Mouse (Mus musculus): ENCODE results near the gene Gm20388. TPM values are rescaled to one million over a fixed set of nuclear protein-coding genes. Genes with fewer than 3 reads are reported as not detected.

Gm20388 gene
- polyA plus RNA-seq, 1 experiment, result 28.1 TPM

GRCm38 (mm10) chr8:123982826-123983400 lies 4072.3 kb downstream of the Gm20388 start, which contains the start of gene Abcb10:
Abcb10 (minus strand) TSS chr8:123983122.
- peak within 1 kb of the TSS; percentile 79 for H3K27ac ChIP-seq (ENCODE audit: insufficient read depth, low read length)
- H3K36me3 ChIP-seq (ENCODE audit: control insufficient read depth, insufficient read depth, low read length, poor library complexity, severe bottlenecking), result no peaks in the 10 kb centered on the region
- H3K4me1 ChIP-seq (ENCODE audit: control insufficient read depth, insufficient read depth, low read length), result no peaks in the 10 kb centered on the region
- TF ChIP-seq POLR2A (IDR thresholded peaks at IDR 0.05; ENCODE audit: insufficient read depth, low read length), result peak; percentile 82
- no peak for TF ChIP-seq CTCF (IDR thresholded peaks at IDR 0.05; ENCODE audit: low read depth, low read length)
- TF ChIP-seq EP300 (IDR thresholded peaks at IDR 0.05; ENCODE audit: insufficient read depth, low read depth, low read length), result peak; percentile 27; the same call in 1 of the 2 replicates
- H3K27me3 ChIP-seq (ENCODE audit: control insufficient read depth, insufficient read depth, low read length, poor library complexity, severe bottlenecking), result no peaks in the 10 kb centered on the region
- H3K9me3 ChIP-seq (replicated peaks; ENCODE audit: control insufficient read depth, insufficient read depth, low read length, poor library complexity, severe bottlenecking), result no peaks in the 10 kb centered on the region
- H3K4me3 ChIP-seq (ENCODE audit: low read depth, low read length), result peak within 1 kb of the TSS; percentile 78
- H3K9ac ChIP-seq (ENCODE audit: low read depth, poor library complexity, severe bottlenecking), result peak within 1 kb of the TSS; percentile 82

- TF ChIP-seq CTCF (IDR thresholded peaks at IDR 0.05; ENCODE audit: low read depth, low read length) (no peak), EP300 (IDR thresholded peaks at IDR 0.05; ENCODE audit: insufficient read depth, low read depth, low read length) (no peak), POLR2A (IDR thresholded peaks at IDR 0.05; ENCODE audit: insufficient read depth, low read length) (no peak)
- H3K36me3 ChIP-seq (ENCODE audit: control insufficient read depth, insufficient read depth, low read length, poor library complexity, severe bottlenecking), result peaks cover 4% of the 10 kb centered on the region; the same call in 1 of the 2 replicates
- no peak overlapping the region for H3K4me3 ChIP-seq (ENCODE audit: low read depth, low read length)
- peak overlapping the region; percentile 5; the same call in 1 of the 2 replicates for H3K27ac ChIP-seq (ENCODE audit: insufficient read depth, low read length)
- no peak overlapping the region for H3K9ac ChIP-seq (ENCODE audit: low read depth, poor library complexity, severe bottlenecking)
- no peaks in the 10 kb centered on the region for H3K9me3 ChIP-seq (replicated peaks; ENCODE audit: control insufficient read depth, insufficient read depth, low read length, poor library complexity, severe bottlenecking)
- no peaks in the 10 kb centered on the region for H3K27me3 ChIP-seq (ENCODE audit: control insufficient read depth, insufficient read depth, low read length, poor library complexity, severe bottlenecking)
- no peaks in the 10 kb centered on the region for H3K4me1 ChIP-seq (ENCODE audit: control insufficient read depth, insufficient read depth, low read length)
These were observed 4078.0 kb downstream of the Gm20388 start for GRCm38 (mm10) chr8:123988605-123989038.

- H3K27me3 ChIP-seq (ENCODE audit: control insufficient read depth, insufficient read depth, low read length, poor library complexity, severe bottlenecking), result no peaks in the 10 kb centered on the region
- H3K9ac ChIP-seq (ENCODE audit: low read depth, poor library complexity, severe bottlenecking), result no peak overlapping the region
- H3K4me1 ChIP-seq (ENCODE audit: control insufficient read depth, insufficient read depth, low read length), result no peaks in the 10 kb centered on the region
- H3K9me3 ChIP-seq (replicated peaks; ENCODE audit: control insufficient read depth, insufficient read depth, low read length, poor library complexity, severe bottlenecking), result no peaks in the 10 kb centered on the region
- no peak for TF ChIP-seq CTCF (IDR thresholded peaks at IDR 0.05; ENCODE audit: low read depth, low read length)
- TF ChIP-seq POLR2A (IDR thresholded peaks at IDR 0.05; ENCODE audit: insufficient read depth, low read length), result no peak
- TF ChIP-seq EP300 (IDR thresholded peaks at IDR 0.05; ENCODE audit: insufficient read depth, low read depth, low read length), result no peak
- H3K36me3 ChIP-seq (ENCODE audit: control insufficient read depth, insufficient read depth, low read length, poor library complexity, severe bottlenecking), result peaks cover 4% of the 10 kb centered on the region; the same call in 1 of the 2 replicates
- no peak overlapping the region for H3K4me3 ChIP-seq (ENCODE audit: low read depth, low read length)
- H3K27ac ChIP-seq (ENCODE audit: insufficient read depth, low read length), result peak overlapping the region; percentile 5; the same call in 1 of the 2 replicates
These were observed 4078.5 kb downstream of the Gm20388 start for GRCm38 (mm10) chr8:123989128-123989527.

GRCm38 (mm10) chr8:123990277-123991049 lies 4079.8 kb downstream of the Gm20388 start:
- Histone ChIP-seq H3K36me3 (ENCODE audit: control insufficient read depth, insufficient read depth, low read length, poor library complexity, severe bottlenecking) (peaks cover 11% of the 10 kb centered on the region), H3K27me3 (ENCODE audit: control insufficient read depth, insufficient read depth, low read length, poor library complexity, severe bottlenecking) (no peaks in the 10 kb centered on the region), H3K9me3 (replicated peaks; ENCODE audit: control insufficient read depth, insufficient read depth, low read length, poor library complexity, severe bottlenecking) (no peaks in the 10 kb centered on the region), H3K4me1 (ENCODE audit: control insufficient read depth, insufficient read depth, low read length) (peaks cover 2% of the 10 kb centered on the region), H3K4me3 (ENCODE audit: low read depth, low read length) (no peak overlapping the region), H3K9ac (ENCODE audit: low read depth, poor library complexity, severe bottlenecking) (no peak overlapping the region), H3K27ac (ENCODE audit: insufficient read depth, low read length) (no peak overlapping the region)
- no peak for TF ChIP-seq POLR2A (IDR thresholded peaks at IDR 0.05; ENCODE audit: insufficient read depth, low read length)

- no peak overlapping the region for H3K4me3 ChIP-seq (ENCODE audit: low read depth, low read length)
- H3K9me3 ChIP-seq (replicated peaks; ENCODE audit: control insufficient read depth, insufficient read depth, low read length, poor library complexity, severe bottlenecking), result no peaks in the 10 kb centered on the region
- peak overlapping the region; percentile 94 for H3K27ac ChIP-seq (ENCODE audit: insufficient read depth, low read length)
- TF ChIP-seq CTCF (IDR thresholded peaks at IDR 0.05; ENCODE audit: low read depth, low read length) (peak; percentile 53), POLR2A (IDR thresholded peaks at IDR 0.05; ENCODE audit: insufficient read depth, low read length) (no peak)
- H3K4me1 ChIP-seq (ENCODE audit: control insufficient read depth, insufficient read depth, low read length), result peaks cover 2% of the 10 kb centered on the region
- H3K9ac ChIP-seq (ENCODE audit: low read depth, poor library complexity, severe bottlenecking), result peak overlapping the region; percentile 8
- peaks cover 25% of the 10 kb centered on the region for H3K36me3 ChIP-seq (ENCODE audit: control insufficient read depth, insufficient read depth, low read length, poor library complexity, severe bottlenecking)
- H3K27me3 ChIP-seq (ENCODE audit: control insufficient read depth, insufficient read depth, low read length, poor library complexity, severe bottlenecking), result no peaks in the 10 kb centered on the region
These were observed 4081.9 kb downstream of the Gm20388 start for GRCm38 (mm10) chr8:123992587-123992986.

GRCm38 (mm10) chr8:123993597-123993996 lies 4083.0 kb downstream of the Gm20388 start:
- peak overlapping the region; percentile 94 for H3K27ac ChIP-seq (ENCODE audit: insufficient read depth, low read length)
- H3K9me3 ChIP-seq (replicated peaks; ENCODE audit: control insufficient read depth, insufficient read depth, low read length, poor library complexity, severe bottlenecking), result no peaks in the 10 kb centered on the region
- TF ChIP-seq POLR2A (IDR thresholded peaks at IDR 0.05; ENCODE audit: insufficient read depth, low read length), result no peak
- 0 out of 2 replicates have a peak, but pooled peaks have one; percentile 27 for TF ChIP-seq EP300 (IDR thresholded peaks at IDR 0.05; ENCODE audit: insufficient read depth, low read depth, low read length)
- TF ChIP-seq CTCF (IDR thresholded peaks at IDR 0.05; ENCODE audit: low read depth, low read length), result no peak
- H3K4me1 ChIP-seq (ENCODE audit: control insufficient read depth, insufficient read depth, low read length), result peaks cover 2% of the 10 kb centered on the region
- H3K36me3 ChIP-seq (ENCODE audit: control insufficient read depth, insufficient read depth, low read length, poor library complexity, severe bottlenecking), result peaks cover 34% of the 10 kb centered on the region
- peak overlapping the region; percentile 8; the same call in 1 of the 2 replicates for H3K9ac ChIP-seq (ENCODE audit: low read depth, poor library complexity, severe bottlenecking)
- H3K27me3 ChIP-seq (ENCODE audit: control insufficient read depth, insufficient read depth, low read length, poor library complexity, severe bottlenecking), result no peaks in the 10 kb centered on the region
- no peak overlapping the region for H3K4me3 ChIP-seq (ENCODE audit: low read depth, low read length)

Measured in ES-Bruce4 (cell line).